Mouse (Mus musculus) embryonic facial prominence, embryonic 14.5 days (tissue): Measurements from ENCODE around the gene Hist1h1b. TPM values are rescaled to one million over a fixed set of nuclear protein-coding genes. Genes with fewer than 3 reads are reported as not detected.
A peak's percentile ranks its signal among the peaks of the same experiment; 100 is the strongest.
"Not testable (repeated sequence)": the region's sequence is repeated elsewhere in the genome, so short reads cannot be mapped to it uniquely, and the experiment has no call there.

Experiments
- ATAC-seq: fragments of 200-750 bp; cut with Nextera tagmentation; 2 replicates; pipeline ENCODE4 v1.8.0; 2017; ENCODE audit warnings: low read depth, moderate number of reproducible peaks, moderate TSS enrichment
- DNase-seq: peaks from one replicate; pipeline ENCODE4 v3.0.0-alpha.2; 2015; ENCODE audit warnings: low spot score
- H3K27ac ChIP-seq: fragments of 300-500 bp; sonication (generic); replicated peaks from 2 replicates; pipeline ENCODE4 v1.5.1; 2014; ENCODE audit warnings: low read depth, mild to moderate bottlenecking, low read length, moderate library complexity
- H3K27me3 ChIP-seq: fragments of 300-500 bp; sonication (generic); replicated peaks from 2 replicates; pipeline ENCODE4 v1.6.1; 2014; ENCODE audit warnings: low read length; ENCODE audit not compliant: control insufficient read depth, insufficient read depth
- H3K36me3 ChIP-seq: fragments of 300-500 bp; sonication (generic); 2 replicates; pipeline ENCODE4 v1.6.1; 2014; ENCODE audit warnings: low read length, mixed read lengths; ENCODE audit not compliant: control insufficient read depth, insufficient read depth
- H3K4me1 ChIP-seq: fragments of 300-500 bp; sonication (generic); 2 replicates; pipeline ENCODE4 v1.6.1; 2014; ENCODE audit warnings: antibody characterized with exemption, low read length; ENCODE audit not compliant: control insufficient read depth, insufficient read depth
- H3K4me2 ChIP-seq: fragments of 300-500 bp; sonication (generic); 2 replicates; pipeline ENCODE4 v1.6.1; 2014; ENCODE audit warnings: low read depth, mild to moderate bottlenecking, low read length, moderate library complexity, mixed read lengths
- H3K4me3 ChIP-seq: fragments of 300-500 bp; sonication (generic); 2 replicates; pipeline ENCODE4 v1.5.1; 2014; ENCODE audit warnings: low read depth, mild to moderate bottlenecking, low read length
- H3K9ac ChIP-seq: fragments of 300-500 bp; sonication (generic); 2 replicates; pipeline ENCODE4 v1.6.1; 2014; ENCODE audit warnings: low read depth, mild to moderate bottlenecking, low read length, moderate library complexity, mixed read lengths
- H3K9me3 ChIP-seq: fragments of 300-500 bp; sonication (generic); 2 replicates; pipeline ENCODE4 v1.6.1; 2016; ENCODE audit warnings: low read length; ENCODE audit not compliant: control insufficient read depth
- WGBS: fragments of 180-500 bp; shearing (Covaris S2); extraction: QIAGEN DNeasy Blood & Tissue Kit; methylation state at CpG from one replicate; pipeline ENCODE4 v1.1.7; 2014; 5-methylcytosine and 5-hydroxymethylcytosine counted together
- polyA plus RNA-seq: library from polyadenylated mRNA; unstranded; fragments of >200 nt; fragmentation: Nextera tagmentation; extraction: Ambion mirVana; gene quantifications from 2 replicates; pipeline ENCODE4 v1.2.1, GENCODE M21; 2014

Gene Hist1h1b
- polyA plus RNA-seq, 1 experiment from 2014 or later = 10.0 TPM

- H3K4me1 ChIP-seq, ATAC-seq, H3K9me3 ChIP-seq, H3K36me3 ChIP-seq, H3K27me3 ChIP-seq: not testable (repeated sequence)
- Histone ChIP-seq H3K4me3 (peak overlapping the region; percentile 44), H3K27ac (peak overlapping the region; percentile 92), H3K4me2 (peak overlapping the region; percentile 76), H3K9ac (peak overlapping the region; percentile 67)
- 0% methylated on average over 14 of the region's 26 CpGs for WGBS
- DNase-seq = peak; percentile 64
Measured at GRCm38 (mm10) chr13:21754294-21755001, 26.0 kb downstream of the Hist1h1b start.

DNA sequence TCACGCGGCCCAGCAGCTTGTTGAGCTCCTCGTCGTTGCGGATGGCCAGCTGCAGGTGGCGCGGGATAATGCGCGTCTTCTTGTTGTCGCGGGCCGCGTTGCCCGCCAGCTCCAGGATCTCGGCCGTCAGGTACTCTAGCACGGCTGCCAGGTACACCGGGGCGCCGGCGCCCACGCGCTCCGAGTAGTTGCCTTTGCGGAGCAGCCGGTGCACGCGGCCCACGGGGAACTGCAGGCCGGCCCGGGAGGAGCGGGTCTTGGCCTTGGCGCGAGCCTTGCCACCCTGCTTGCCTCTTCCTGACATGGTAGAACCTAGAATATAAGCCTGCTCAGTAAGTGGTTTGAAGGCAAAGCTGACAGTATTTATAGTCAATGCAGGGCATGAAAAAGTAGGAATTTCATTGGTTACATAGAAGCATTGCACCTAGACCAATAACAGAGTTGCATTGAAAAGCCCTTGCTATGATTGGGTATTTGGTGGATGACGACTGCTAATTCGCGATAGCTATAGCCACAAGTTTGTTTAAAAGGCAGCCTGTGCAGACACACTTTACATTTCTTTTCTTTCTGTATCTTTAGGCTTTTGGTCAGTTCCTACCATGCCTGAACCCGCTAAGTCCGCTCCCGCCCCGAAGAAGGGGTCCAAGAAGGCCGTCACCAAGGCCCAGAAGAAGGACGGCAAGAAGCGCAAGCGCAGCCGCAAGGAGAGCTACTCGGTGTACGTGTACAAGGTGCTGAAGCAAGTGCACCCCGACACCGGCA, 26.7 kb downstream of the Hist1h1b start, which contains the start of the genes Hist1h2ak and Hist1h2bn:
Gene Hist1h2ak, minus strand, starts transcription at position 304 of the 762 bp plus-strand sequence.
Gene Hist1h2bn, plus strand, starts transcription at position 600 of the 762 bp plus-strand sequence.
- not testable (repeated sequence) for H3K27me3 ChIP-seq, H3K9me3 ChIP-seq, H3K36me3 ChIP-seq
- Histone ChIP-seq H3K9ac (peak within 1 kb of the TSS; percentile 70), H3K4me2 (peak within 1 kb of the TSS; percentile 76), H3K4me3 (peak within 1 kb of the TSS; percentile 44), H3K4me1 (peaks cover 12% of the 10 kb centered on the region), H3K27ac (peak within 1 kb of the TSS; percentile 92)
- DNase-seq = peak; percentile 98
- WGBS = 1% methylated on average over 14 of the region's 50 CpGs
- peak; percentile 94 for ATAC-seq

DNA sequence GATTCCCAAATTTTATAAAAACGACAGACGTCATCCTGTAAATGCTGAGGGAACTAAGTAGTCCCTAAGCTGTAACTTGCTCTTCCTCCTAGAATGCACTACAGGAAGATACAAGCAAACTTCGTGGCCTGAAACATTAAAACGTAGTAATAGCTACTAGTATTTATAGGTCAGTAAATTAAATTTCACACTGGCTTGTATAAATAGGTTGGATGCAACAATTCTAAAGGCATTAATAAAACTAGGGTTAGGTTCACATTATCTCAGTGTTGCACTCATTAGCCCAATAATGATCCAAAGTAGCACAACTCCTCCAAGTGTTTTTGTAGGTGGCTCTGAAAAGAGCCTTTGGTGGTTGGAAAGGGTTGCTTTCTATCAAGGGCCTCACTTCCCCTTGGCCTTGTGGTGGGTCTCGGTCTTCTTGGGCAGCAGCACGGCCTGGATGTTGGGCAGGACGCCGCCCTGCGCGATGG, 27.3 kb downstream of the Hist1h1b start:
- peak overlapping the region; percentile 70 for H3K9ac ChIP-seq
- H3K4me3 ChIP-seq = peak overlapping the region; percentile 44
- no peaks in the 10 kb centered on the region for H3K36me3 ChIP-seq
- ATAC-seq (no peak), DNase-seq (no peak)
- H3K9me3 ChIP-seq = no peaks in the 10 kb centered on the region
- peaks cover 16% of the 10 kb centered on the region for H3K4me1 ChIP-seq
- WGBS = 2% methylated on average over 8 of the region's 10 CpGs
- H3K4me2 ChIP-seq = peak overlapping the region; percentile 76
- H3K27me3 ChIP-seq = no peaks in the 10 kb centered on the region
- H3K27ac ChIP-seq = peak overlapping the region; percentile 92

DNA sequence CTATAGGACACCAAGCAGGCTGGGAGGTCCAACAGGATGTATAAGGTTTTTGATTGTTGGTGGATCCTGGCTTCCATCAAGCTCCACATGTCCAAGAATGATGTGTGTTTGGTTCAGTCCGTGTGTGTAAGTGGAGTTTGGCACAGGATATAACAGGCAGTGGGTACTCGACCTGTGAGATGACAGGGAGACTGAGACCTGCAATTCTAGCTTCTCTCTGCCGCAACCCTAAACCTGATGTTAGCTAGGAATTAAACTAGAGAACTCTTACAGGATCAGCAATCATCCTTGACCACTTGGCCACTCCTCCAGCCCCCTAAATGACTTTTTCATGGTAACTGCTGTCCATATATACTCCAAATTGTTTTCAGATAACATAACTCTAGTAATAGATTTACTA, 28.1 kb downstream of the Hist1h1b start:
- Histone ChIP-seq H3K27me3 (no peaks in the 10 kb centered on the region), H3K4me1 (peaks cover 16% of the 10 kb centered on the region), H3K36me3 (no peaks in the 10 kb centered on the region), H3K4me2 (peak overlapping the region; percentile 76), H3K9me3 (no peaks in the 10 kb centered on the region), H3K4me3 (peak overlapping the region; percentile 44), H3K9ac (peak overlapping the region; percentile 70), H3K27ac (peak overlapping the region; percentile 92)
- DNase-seq (no peak), ATAC-seq (no peak)
- 33% methylated on average over 3 of the region's 3 CpGs for WGBS

GRCm38 (mm10) chr13:21751827-21752226, 28.6 kb downstream of the Hist1h1b start:
- Histone ChIP-seq H3K9ac (0 out of 2 replicates have a peak overlapping the region, but pooled peaks have one; percentile 70), H3K27ac (peak overlapping the region; percentile 97), H3K36me3 (no peaks in the 10 kb centered on the region), H3K4me2 (peak overlapping the region; percentile 76; the same call in 1 of the 2 replicates), H3K27me3 (no peaks in the 10 kb centered on the region), H3K4me1 (peaks cover 16% of the 10 kb centered on the region), H3K4me3 (no peak overlapping the region), H3K9me3 (no peaks in the 10 kb centered on the region)
- DNase-seq (no peak), ATAC-seq (no peak)
- 73% methylated on average over 3 of the region's 3 CpGs for WGBS

DNA sequence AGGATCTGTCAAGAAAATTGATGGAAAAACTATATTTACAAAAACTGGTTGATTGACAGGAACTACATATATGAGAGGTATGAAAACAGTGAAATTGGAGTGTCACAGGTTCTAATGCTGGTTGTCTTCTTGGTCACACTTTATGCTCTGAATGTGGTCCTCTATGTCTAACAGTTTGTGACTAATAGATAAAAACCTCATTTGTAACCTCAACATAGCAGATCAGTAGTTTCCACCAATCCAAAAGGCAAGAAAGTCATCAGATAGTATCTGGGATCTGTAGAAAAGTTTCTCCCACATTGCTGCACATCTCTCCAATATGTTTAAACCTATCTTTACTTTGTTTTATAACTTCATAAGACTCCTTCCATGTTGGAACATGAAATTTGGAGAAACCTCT, 29.0 kb downstream of the Hist1h1b start:
- peaks cover 16% of the 10 kb centered on the region for H3K4me1 ChIP-seq
- ATAC-seq (no peak), DNase-seq (no peak)
- no peak overlapping the region for H3K9ac ChIP-seq
- H3K27me3 ChIP-seq = no peaks in the 10 kb centered on the region
- no peaks in the 10 kb centered on the region for H3K9me3 ChIP-seq
- no peak overlapping the region for H3K4me3 ChIP-seq
- no peaks in the 10 kb centered on the region for H3K36me3 ChIP-seq
- no peak overlapping the region for H3K4me2 ChIP-seq
- peak overlapping the region; percentile 97; the same call in 1 of the 2 replicates for H3K27ac ChIP-seq

DNA sequence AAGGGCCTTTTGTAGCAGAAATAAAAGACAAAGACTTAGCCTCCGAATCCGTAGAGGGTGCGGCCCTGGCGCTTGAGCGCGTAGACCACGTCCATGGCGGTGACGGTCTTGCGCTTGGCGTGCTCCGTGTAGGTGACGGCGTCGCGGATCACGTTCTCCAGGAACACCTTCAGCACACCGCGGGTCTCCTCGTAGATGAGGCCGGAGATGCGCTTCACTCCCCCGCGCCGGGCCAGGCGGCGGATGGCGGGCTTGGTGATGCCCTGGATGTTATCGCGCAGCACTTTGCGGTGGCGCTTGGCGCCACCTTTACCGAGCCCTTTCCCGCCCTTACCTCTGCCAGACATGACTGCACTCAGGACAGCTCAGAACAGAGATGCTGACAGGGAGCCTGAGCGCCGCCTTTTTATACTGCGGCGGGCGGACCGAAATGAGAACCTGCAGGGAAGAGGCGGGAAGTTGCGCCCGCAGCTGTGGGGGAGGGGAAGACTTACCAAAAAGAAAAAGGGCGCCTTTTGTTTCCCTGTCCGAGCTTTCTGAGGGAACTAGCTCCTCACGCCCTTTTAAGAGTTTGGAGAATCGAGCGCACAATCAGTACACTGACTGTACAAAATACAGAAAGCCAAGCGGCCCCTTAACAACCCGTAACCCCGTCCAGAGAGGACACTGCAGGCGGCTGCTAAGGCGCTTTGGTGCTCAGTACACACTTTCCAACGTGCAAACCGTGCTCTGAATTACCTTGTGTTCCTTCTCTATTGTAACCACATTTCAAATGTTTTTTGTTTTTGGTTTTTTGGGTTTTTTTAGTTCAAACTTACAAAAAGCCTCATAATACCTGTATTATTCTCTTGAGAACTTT, 30.0 kb downstream of the Hist1h1b start, which contains the start of gene Hist1h4k:
Gene Hist1h4k, minus strand, starts transcription at position 347 of the 859 bp plus-strand sequence.
- not testable (repeated sequence) for H3K9me3 ChIP-seq, H3K36me3 ChIP-seq, H3K27me3 ChIP-seq
- Histone ChIP-seq H3K4me3 (peak within 1 kb of the TSS; percentile 56), H3K27ac (peak within 1 kb of the TSS; percentile 97), H3K4me2 (peak within 1 kb of the TSS; percentile 71), H3K9ac (peak within 1 kb of the TSS; percentile 68), H3K4me1 (peaks cover 16% of the 10 kb centered on the region)
- WGBS = under 1% methylated on average over 38 of the region's 56 CpGs
- DNase-seq = peak; percentile 96
- ATAC-seq = peak; percentile 85
